Mouse (Mus musculus): Measurements from ENCODE around the gene Anxa6. TPM values are rescaled to one million over a fixed set of nuclear protein-coding genes. Genes with fewer than 3 reads are reported as not detected.

Anxa6 gene
- polyA plus RNA-seq, 1 experiment from 2014 or later: 112 TPM

DNA sequence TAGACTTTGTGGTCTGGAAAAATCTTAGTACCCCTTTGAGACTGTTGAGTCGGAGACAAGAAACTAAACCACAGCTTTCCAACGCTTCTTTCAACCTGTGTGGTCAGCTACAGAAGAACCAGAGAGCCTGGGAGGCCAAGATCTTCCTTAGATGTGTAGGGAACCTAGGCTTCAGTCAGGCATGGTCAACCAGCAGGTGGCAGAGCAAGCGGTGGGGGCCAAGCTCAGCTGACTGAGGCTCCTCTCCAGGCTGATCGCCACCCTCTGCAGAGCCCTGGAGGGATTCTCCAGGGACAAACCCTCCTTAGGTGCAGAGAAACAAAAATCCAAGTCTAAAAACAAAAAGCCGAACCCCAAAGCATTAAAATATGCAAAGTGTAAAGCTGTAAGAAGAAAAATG, 13.4 kb upstream of the Anxa6 start:
- no peak overlapping the region for H3K27ac ChIP-seq (replicated peaks; ENCODE audit: low read depth, low read length)
- H3K27me3 ChIP-seq (ENCODE audit: control insufficient read depth, insufficient read depth, low read length): no peaks in the 10 kb centered on the region
- H3K4me3 ChIP-seq (ENCODE audit: low read depth, low read length): no peak overlapping the region
- H3K9ac ChIP-seq (replicated peaks; ENCODE audit: low read length): no peak overlapping the region
- 57% methylated on average over 5 of the region's 5 CpGs for WGBS
- no peaks in the 10 kb centered on the region for H3K4me1 ChIP-seq (ENCODE audit: control insufficient read depth, insufficient read depth, low read length)
- DNase-seq (ENCODE audit: low spot score) (no peak), ATAC-seq (replicated peaks; ENCODE audit: insufficient number of reproducible peaks, low FRiP score, low TSS enrichment, low read depth) (no peak)
- no peaks in the 10 kb centered on the region for H3K9me3 ChIP-seq (replicated peaks; ENCODE audit: control insufficient read depth, low read length)
- no peaks in the 10 kb centered on the region for H3K36me3 ChIP-seq (replicated peaks; ENCODE audit: control insufficient read depth, insufficient read depth, low read depth, low read length)
- no peak overlapping the region for H3K4me2 ChIP-seq (ENCODE audit: low read depth, low read length)

DNA sequence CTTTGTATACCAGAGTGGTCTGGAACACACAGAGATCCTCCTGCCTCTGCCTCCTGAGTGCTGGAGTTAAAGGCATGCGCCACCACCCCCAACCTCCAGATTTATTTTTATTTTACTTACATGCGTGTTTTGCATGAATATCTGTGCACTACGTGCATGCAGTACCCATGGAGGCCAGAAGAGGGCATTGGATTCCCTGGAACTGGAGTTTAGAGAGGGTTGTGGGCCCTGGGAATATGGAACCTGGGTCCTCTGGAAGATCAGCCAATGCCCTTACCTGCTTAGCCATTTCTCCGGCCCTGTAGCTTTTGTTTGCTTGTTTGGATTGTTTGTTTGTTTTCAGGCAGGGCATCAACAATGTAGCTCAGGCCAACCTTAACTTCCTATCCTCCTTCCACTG, 8.1 kb upstream of the Anxa6 start:
- Histone ChIP-seq H3K9ac (replicated peaks; ENCODE audit: low read length) (no peak overlapping the region), H3K4me3 (ENCODE audit: low read depth, low read length) (no peak overlapping the region), H3K27me3 (ENCODE audit: control insufficient read depth, insufficient read depth, low read length) (no peaks in the 10 kb centered on the region), H3K27ac (replicated peaks; ENCODE audit: low read depth, low read length) (no peak overlapping the region), H3K4me2 (ENCODE audit: low read depth, low read length) (no peak overlapping the region), H3K4me1 (ENCODE audit: control insufficient read depth, insufficient read depth, low read length) (no peaks in the 10 kb centered on the region), H3K36me3 (replicated peaks; ENCODE audit: control insufficient read depth, insufficient read depth, low read depth, low read length) (no peaks in the 10 kb centered on the region), H3K9me3 (replicated peaks; ENCODE audit: control insufficient read depth, low read length) (no peaks in the 10 kb centered on the region)
- DNase-seq (ENCODE audit: low spot score) (no peak), ATAC-seq (replicated peaks; ENCODE audit: insufficient number of reproducible peaks, low FRiP score, low TSS enrichment, low read depth) (no peak)
- 78% methylated on average over 4 of the region's 4 CpGs for WGBS

- 6% methylated on average over 9 of the region's 9 CpGs for WGBS
- Histone ChIP-seq H3K27me3 (ENCODE audit: control insufficient read depth, insufficient read depth, low read length) (no peaks in the 10 kb centered on the region), H3K9ac (replicated peaks; ENCODE audit: low read length) (no peak overlapping the region), H3K4me1 (ENCODE audit: control insufficient read depth, insufficient read depth, low read length) (no peaks in the 10 kb centered on the region), H3K4me2 (ENCODE audit: low read depth, low read length) (no peak overlapping the region), H3K9me3 (replicated peaks; ENCODE audit: control insufficient read depth, low read length) (no peaks in the 10 kb centered on the region), H3K36me3 (replicated peaks; ENCODE audit: control insufficient read depth, insufficient read depth, low read depth, low read length) (no peaks in the 10 kb centered on the region), H3K27ac (replicated peaks; ENCODE audit: low read depth, low read length) (no peak overlapping the region), H3K4me3 (ENCODE audit: low read depth, low read length) (no peak overlapping the region)
- DNase-seq (ENCODE audit: low spot score): peak; percentile 86
- no peak for ATAC-seq (replicated peaks; ENCODE audit: insufficient number of reproducible peaks, low FRiP score, low TSS enrichment, low read depth)
Measured at GRCm38 (mm10) chr11:55039591-55039990, 6.3 kb upstream of the Anxa6 start.

GRCm38 (mm10) chr11:55036601-55037000, 3.4 kb upstream of the Anxa6 start:
- Histone ChIP-seq H3K9me3 (replicated peaks; ENCODE audit: control insufficient read depth, low read length) (no peaks in the 10 kb centered on the region), H3K27ac (replicated peaks; ENCODE audit: low read depth, low read length) (no peak overlapping the region), H3K27me3 (ENCODE audit: control insufficient read depth, insufficient read depth, low read length) (no peaks in the 10 kb centered on the region), H3K9ac (replicated peaks; ENCODE audit: low read length) (no peak overlapping the region), H3K36me3 (replicated peaks; ENCODE audit: control insufficient read depth, insufficient read depth, low read depth, low read length) (no peaks in the 10 kb centered on the region), H3K4me1 (ENCODE audit: control insufficient read depth, insufficient read depth, low read length) (peaks cover 5% of the 10 kb centered on the region), H3K4me3 (ENCODE audit: low read depth, low read length) (no peak overlapping the region), H3K4me2 (ENCODE audit: low read depth, low read length) (no peak overlapping the region)
- DNase-seq (ENCODE audit: low spot score): no peak
- 39% methylated on average over 3 of the region's 3 CpGs for WGBS
- no peak for ATAC-seq (replicated peaks; ENCODE audit: insufficient number of reproducible peaks, low FRiP score, low TSS enrichment, low read depth)

GRCm38 (mm10) chr11:55032286-55032685, 959 bp downstream of the Anxa6 start:
- peaks cover 10% of the 10 kb centered on the region for H3K4me1 ChIP-seq (ENCODE audit: control insufficient read depth, insufficient read depth, low read length)
- H3K9ac ChIP-seq (replicated peaks; ENCODE audit: low read length): peak overlapping the region; percentile 30; the same call in 1 of the 2 replicates
- H3K36me3 ChIP-seq (replicated peaks; ENCODE audit: control insufficient read depth, insufficient read depth, low read depth, low read length): no peaks in the 10 kb centered on the region
- peak overlapping the region; percentile 88 for H3K4me2 ChIP-seq (ENCODE audit: low read depth, low read length)
- no peaks in the 10 kb centered on the region for H3K27me3 ChIP-seq (ENCODE audit: control insufficient read depth, insufficient read depth, low read length)
- 0 out of 2 replicates have a peak overlapping the region, but pooled peaks have one; percentile 28 for H3K27ac ChIP-seq (replicated peaks; ENCODE audit: low read depth, low read length)
- DNase-seq (ENCODE audit: low spot score) (no peak), ATAC-seq (replicated peaks; ENCODE audit: insufficient number of reproducible peaks, low FRiP score, low TSS enrichment, low read depth) (no peak)
- WGBS: 21% methylated on average over 5 of the region's 5 CpGs
- no peaks in the 10 kb centered on the region for H3K9me3 ChIP-seq (replicated peaks; ENCODE audit: control insufficient read depth, low read length)
- peak overlapping the region; percentile 47 for H3K4me3 ChIP-seq (ENCODE audit: low read depth, low read length)

- Histone ChIP-seq H3K4me3 (ENCODE audit: low read depth, low read length) (peak overlapping the region; percentile 47), H3K9ac (replicated peaks; ENCODE audit: low read length) (peak overlapping the region; percentile 30; the same call in 1 of the 2 replicates), H3K4me2 (ENCODE audit: low read depth, low read length) (peak overlapping the region; percentile 88), H3K27me3 (ENCODE audit: control insufficient read depth, insufficient read depth, low read length) (no peaks in the 10 kb centered on the region), H3K4me1 (ENCODE audit: control insufficient read depth, insufficient read depth, low read length) (peaks cover 10% of the 10 kb centered on the region), H3K27ac (replicated peaks; ENCODE audit: low read depth, low read length) (0 out of 2 replicates have a peak overlapping the region, but pooled peaks have one; percentile 28), H3K36me3 (replicated peaks; ENCODE audit: control insufficient read depth, insufficient read depth, low read depth, low read length) (no peaks in the 10 kb centered on the region), H3K9me3 (replicated peaks; ENCODE audit: control insufficient read depth, low read length) (no peaks in the 10 kb centered on the region)
- DNase-seq (ENCODE audit: low spot score): no peak
- 0 out of 2 replicates have a peak, but pooled peaks have one; percentile 7 for ATAC-seq (replicated peaks; ENCODE audit: insufficient number of reproducible peaks, low FRiP score, low TSS enrichment, low read depth)
- WGBS: 0% methylated on average over 1 of the region's 4 CpGs
Measured at GRCm38 (mm10) chr11:55031991-55032280, 1.3 kb downstream of the Anxa6 start.

DNA sequence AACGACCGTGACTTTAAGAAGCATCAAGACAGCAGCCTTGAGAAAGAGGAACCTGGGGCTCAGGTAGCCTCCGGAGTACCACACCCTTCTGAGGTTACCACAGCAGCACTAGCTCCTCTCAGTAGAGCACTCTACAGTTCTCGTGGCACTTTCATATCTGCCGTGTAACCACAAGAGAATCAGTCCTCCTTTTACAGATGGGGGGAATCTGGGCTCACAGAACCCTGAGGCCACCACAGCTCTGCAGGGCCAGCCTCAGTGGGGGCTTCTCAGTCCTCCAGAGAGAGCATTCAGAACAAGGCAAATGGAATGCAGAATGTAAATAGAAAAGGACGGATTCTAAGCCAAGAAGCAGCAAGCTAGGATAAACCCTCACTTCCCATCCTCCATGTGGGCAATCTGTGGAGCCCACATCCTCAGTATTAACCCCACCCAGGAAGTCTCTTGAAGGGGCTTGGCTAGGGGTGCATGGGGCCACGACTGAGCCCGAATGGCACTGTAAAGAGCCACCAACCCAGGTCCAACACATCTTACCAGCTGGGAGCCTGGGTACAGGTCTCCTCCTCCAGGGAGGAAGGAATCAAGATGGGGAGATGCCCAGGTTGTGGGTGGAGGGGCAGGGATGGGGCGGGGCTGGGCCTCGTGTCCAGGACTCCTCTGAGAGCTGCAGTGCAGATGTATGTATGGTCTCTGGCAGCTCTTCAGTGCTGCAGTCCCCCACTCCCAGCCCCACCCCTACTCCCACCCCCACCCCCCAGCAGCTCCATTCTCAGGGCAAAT, 1.8 kb downstream of the Anxa6 start:
- no peaks in the 10 kb centered on the region for H3K36me3 ChIP-seq (replicated peaks; ENCODE audit: control insufficient read depth, insufficient read depth, low read depth, low read length)
- peak overlapping the region; percentile 30 for H3K9ac ChIP-seq (replicated peaks; ENCODE audit: low read length)
- H3K9me3 ChIP-seq (replicated peaks; ENCODE audit: control insufficient read depth, low read length): no peaks in the 10 kb centered on the region
- DNase-seq (ENCODE audit: low spot score) (no peak), ATAC-seq (replicated peaks; ENCODE audit: insufficient number of reproducible peaks, low FRiP score, low TSS enrichment, low read depth) (0 out of 2 replicates have a peak, but pooled peaks have one; percentile 31)
- H3K4me3 ChIP-seq (ENCODE audit: low read depth, low read length): 0 out of 2 replicates have a peak overlapping the region, but pooled peaks have one; percentile 8
- no peaks in the 10 kb centered on the region for H3K27me3 ChIP-seq (ENCODE audit: control insufficient read depth, insufficient read depth, low read length)
- H3K4me2 ChIP-seq (ENCODE audit: low read depth, low read length): peak overlapping the region; percentile 88
- H3K27ac ChIP-seq (replicated peaks; ENCODE audit: low read depth, low read length): 0 out of 2 replicates have a peak overlapping the region, but pooled peaks have one; percentile 28
- peaks cover 10% of the 10 kb centered on the region for H3K4me1 ChIP-seq (ENCODE audit: control insufficient read depth, insufficient read depth, low read length)
- WGBS: 53% methylated on average over 10 of the region's 10 CpGs

GRCm38 (mm10) chr11:55028509-55028908, 4.7 kb downstream of the Anxa6 start:
- WGBS: 83% methylated on average over 2 of the region's 2 CpGs
- Histone ChIP-seq H3K4me3 (ENCODE audit: low read depth, low read length) (no peak overlapping the region), H3K27me3 (ENCODE audit: control insufficient read depth, insufficient read depth, low read length) (no peaks in the 10 kb centered on the region), H3K9ac (replicated peaks; ENCODE audit: low read length) (no peak overlapping the region), H3K27ac (replicated peaks; ENCODE audit: low read depth, low read length) (no peak overlapping the region), H3K4me2 (ENCODE audit: low read depth, low read length) (no peak overlapping the region), H3K4me1 (ENCODE audit: control insufficient read depth, insufficient read depth, low read length) (peaks cover 13% of the 10 kb centered on the region), H3K9me3 (replicated peaks; ENCODE audit: control insufficient read depth, low read length) (no peaks in the 10 kb centered on the region), H3K36me3 (replicated peaks; ENCODE audit: control insufficient read depth, insufficient read depth, low read depth, low read length) (no peaks in the 10 kb centered on the region)
- no peak for ATAC-seq (replicated peaks; ENCODE audit: insufficient number of reproducible peaks, low FRiP score, low TSS enrichment, low read depth)
- no peak for DNase-seq (ENCODE audit: low spot score)
